In genomic region chr6:146662679-146663078, GRCm38 (mm10) we compare ENCODE assay signal across 9 mouse cellular contexts. TPM values are rescaled to one million over a fixed set of nuclear protein-coding genes. Genes with fewer than 3 reads are reported as not detected.
DNase-seq lines count a peak whose midpoint lies in the region; ATAC-seq and TF ChIP-seq lines count a peak whose summit lies in the region.
"Had no signal": no experiment of that assay in that cellular context is flagged by ENCODE, and none has a peak within 500 bp of the region (broad histone marks: within the 10 kb centered on the region; RNA-seq: fewer than 3 reads in every experiment).

No protein-coding gene starts in this region.

- no peaks in the 10 kb centered on the region for H3K9me3 ChIP-seq in kidney, embryonic 14.5 days (ENCODE audit: control insufficient read depth, low read length)
- H3K9me3 ChIP-seq: limb, embryonic 13.5 days had no signal

- H3K27ac ChIP-seq in kidney, embryonic 14.5 days (ENCODE audit: low read depth, low read length) = no peak overlapping the region
- H3K27ac ChIP-seq: limb, embryonic 13.5 days had no signal

- in situ Hi-C loops in Patski (cut with MboI; ENCODE audit: low pct_unique_long_range_greater_than_20kb) = no loop called here

- no peak overlapping the region for H3ac ChIP-seq in C2C12 (ENCODE audit: control insufficient read depth, insufficient read length, low read depth)

- no peak overlapping the region for H3K4me3 ChIP-seq in kidney, embryonic 14.5 days (ENCODE audit: low read length)
- no peak overlapping the region for H3K4me3 ChIP-seq in C2C12 (ENCODE audit: insufficient read depth, poor library complexity, severe bottlenecking)
- H3K4me3 ChIP-seq: limb, embryonic 13.5 days had no signal

- H3K27me3 ChIP-seq in kidney, embryonic 14.5 days (ENCODE audit: control insufficient read depth, insufficient read depth, low read length) = no peaks in the 10 kb centered on the region
- H3K27me3 ChIP-seq in C2C12 (ENCODE audit: control insufficient read depth, insufficient read depth, insufficient read length) = no peaks in the 10 kb centered on the region
- H3K27me3 ChIP-seq in Patski = no peaks in the 10 kb centered on the region
- H3K27me3 ChIP-seq: limb, embryonic 13.5 days had no signal

- POLR2A ChIA-PET in Patski (lab: Charles Lee) = interaction anchor here (1.0 kb wide), 1 partner anchor 99 kb away, joined by 3 read pairs; no protein-coding TSS in a partner anchor

- DNase-seq in kidney, adult 11 months = peak; percentile 36
- no peak for DNase-seq in Patski (ENCODE audit: low read depth, low spot score)
- DNase-seq in embryo, embryonic 9.5 days (ENCODE audit: extremely low spot score) = peak; percentile 22
- peak; percentile 60 for DNase-seq in kidney, postnatal 10 days
- DNase-seq in naive thymus-derived CD4-positive, alpha-beta T cell, adult 2 months (ENCODE audit: low read depth) = peak; percentile 59
- DNase-seq in c-Kit-positive CD71-positive TER-119-positive erythroid progenitor cells, embryonic 14.5 days (ENCODE audit: low spot score) = no peak

- H3K79me2 ChIP-seq in C2C12 (ENCODE audit: control insufficient read depth, insufficient read depth) = no peaks in the 10 kb centered on the region

- no peaks in the 10 kb centered on the region for H3K4me1 ChIP-seq in kidney, embryonic 14.5 days (ENCODE audit: control insufficient read depth, insufficient read depth, low read length)
- H3K4me1 ChIP-seq: limb, embryonic 13.5 days had no signal

- no peaks in the 10 kb centered on the region for H3K79me3 ChIP-seq in C2C12 (ENCODE audit: low read depth)

- CTCF ChIA-PET in Patski (lab: Charles Lee) = interaction anchor here (4.9 kb wide), 1 partner anchor 100 kb away, joined by 46 read pairs; no protein-coding TSS in a partner anchor

- peak; percentile 25 for TF ChIP-seq CTCF in C2C12 (IDR thresholded peaks at IDR 0.05; ENCODE audit: control insufficient read depth, insufficient read depth, insufficient read length)
- TF ChIP-seq CTCF in Patski (IDR thresholded peaks at IDR 0.05) = peak; percentile 71

- no peak overlapping the region for H3K9ac ChIP-seq in kidney, embryonic 14.5 days (ENCODE audit: low read depth, low read length)
- H3K9ac ChIP-seq: limb, embryonic 13.5 days had no signal

- ATAC-seq in kidney, embryonic 14.5 days (ENCODE audit: low FRiP score, low TSS enrichment) = no peak
- no peak for ATAC-seq in Patski

- H3K36me3 ChIP-seq in kidney, embryonic 14.5 days (ENCODE audit: control insufficient read depth, insufficient read depth, low read length) = no peaks in the 10 kb centered on the region
- no peaks in the 10 kb centered on the region for H3K36me3 ChIP-seq in C2C12 (ENCODE audit: control insufficient read depth, insufficient read depth)
- H3K36me3 ChIP-seq: limb, embryonic 13.5 days had no signal

- no peak overlapping the region for H3K4me2 ChIP-seq in kidney, embryonic 14.5 days (replicated peaks; ENCODE audit: low read depth, low read length)
- H3K4me2 ChIP-seq: limb, embryonic 13.5 days had no signal

- WGBS in kidney, embryonic 14.5 days = 33% methylated on average over 5 of the region's 5 CpGs

TF ChIP-seq in C2C12, 6 proteins besides CTCF, POLR2A, EP300 and RAD21:
- no peak for TF ChIP-seq MAX (IDR thresholded peaks at IDR 0.05)
- TF ChIP-seq USF1 (IDR thresholded peaks at IDR 0.05; ENCODE audit: low read depth) = no peak
- no peak for TF ChIP-seq CEBPB (IDR thresholded peaks at IDR 0.05; ENCODE audit: low read depth)
- TF ChIP-seq MYOD1 (IDR thresholded peaks at IDR 0.05; ENCODE audit: control insufficient read depth, insufficient read length, low read depth) = no peak
- no peak for TF ChIP-seq MYOG (IDR thresholded peaks at IDR 0.05; ENCODE audit: control insufficient read depth, extremely low read depth, insufficient read length)

RNA-seq across cellular contexts. Expression of gene Tm7sf3, which starts 20.1 kb away (rescaled TPM):
- polyA plus RNA-seq in kidney, embryonic 14.5 days (2014; fragmentation: Nextera tagmentation; extraction: Ambion mirVana) = 20.3 and 37.4 TPM in 2 replicates
- polyA plus RNA-seq in C2C12 (2012; fragmentation: generic; extraction: Trizol) (5.8 TPM), Patski (2021) (54.8 TPM)

RNA-seq across cellular contexts. Expression of gene Med21, which starts 20.3 kb away (rescaled TPM):
- polyA plus RNA-seq in kidney, embryonic 14.5 days (2014; fragmentation: Nextera tagmentation; extraction: Ambion mirVana) = 143 and 185 TPM in 2 replicates
- polyA plus RNA-seq in C2C12 (2012; fragmentation: generic; extraction: Trizol) (49.0 TPM), Patski (2021) (99.0 TPM)

Comparison
In these comparisons a context has a peak if more than half of its experiments do, and no peak if none do; other contexts are left out.
1. DNase-seq: peak in kidney, adult 11 months (single experiment), embryo, embryonic 9.5 days (single experiment), kidney, postnatal 10 days (single experiment) and naive thymus-derived CD4-positive, alpha-beta T cell, adult 2 months (single experiment); none in Patski (single experiment) and c-Kit-positive CD71-positive TER-119-positive erythroid progenitor cells, embryonic 14.5 days (single experiment).